Mouse (Mus musculus) retina, postnatal 7 days (tissue): ENCODE measurements around the gene Rabgap1l.

Experiments
- DNase-seq: peaks from one replicate; pipeline ENCODE4 v3.0.0-alpha.2; 2012; ENCODE audit warnings: low read depth, low spot score

Rabgap1l gene

DNA sequence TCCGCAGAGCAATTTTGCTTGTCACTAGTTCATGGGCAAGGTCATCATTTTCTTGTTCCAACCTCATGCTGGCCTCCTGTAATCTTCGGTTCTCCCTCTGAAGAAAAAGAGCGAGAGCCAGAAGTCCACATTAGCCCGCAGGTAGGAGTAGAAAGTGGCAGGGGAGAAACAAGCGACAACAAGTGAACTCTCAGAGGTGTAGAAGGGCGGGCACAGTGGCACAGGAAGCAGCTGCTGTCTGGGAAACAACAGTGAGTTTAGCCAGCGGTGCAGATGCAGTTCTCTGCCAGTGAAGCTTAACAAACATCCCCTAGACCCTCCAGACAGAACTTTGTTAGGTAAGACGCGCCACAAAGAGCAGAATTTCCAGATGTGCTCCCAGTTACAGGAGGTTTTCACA is 545.5 kb downstream of the Rabgap1l start:
- DNase-seq: no peak

- DNase-seq: no peak
Observed at GRCm38 (mm10) chr1:160246844-160247243, 546.2 kb downstream of the Rabgap1l start.

DNA sequence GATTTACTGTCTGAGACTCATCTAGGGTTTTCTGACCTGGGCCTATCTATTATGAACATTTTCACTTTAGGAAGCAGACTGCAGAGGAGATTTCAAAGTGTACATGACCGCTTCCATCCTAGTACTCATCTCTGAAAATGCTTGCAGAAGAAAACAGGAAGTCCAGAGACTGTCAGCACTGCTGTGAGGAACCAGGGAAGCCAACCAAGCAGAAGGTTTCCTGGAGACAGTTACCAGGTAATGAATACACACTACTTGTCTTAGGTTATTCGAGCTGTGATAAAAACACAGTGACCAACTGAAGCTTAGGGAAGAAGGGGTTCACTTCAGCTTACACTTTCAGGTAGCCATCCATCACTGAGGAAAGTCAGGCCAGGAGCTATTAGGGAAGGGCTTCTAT is 547.1 kb downstream of the Rabgap1l start:
- DNase-seq: no peak

GRCm38 (mm10) chr1:160244689-160245088 is 548.3 kb downstream of the Rabgap1l start:
- no peak for DNase-seq

- no peak for DNase-seq
Observed at GRCm38 (mm10) chr1:160240091-160240490, 552.9 kb downstream of the Rabgap1l start.

DNA sequence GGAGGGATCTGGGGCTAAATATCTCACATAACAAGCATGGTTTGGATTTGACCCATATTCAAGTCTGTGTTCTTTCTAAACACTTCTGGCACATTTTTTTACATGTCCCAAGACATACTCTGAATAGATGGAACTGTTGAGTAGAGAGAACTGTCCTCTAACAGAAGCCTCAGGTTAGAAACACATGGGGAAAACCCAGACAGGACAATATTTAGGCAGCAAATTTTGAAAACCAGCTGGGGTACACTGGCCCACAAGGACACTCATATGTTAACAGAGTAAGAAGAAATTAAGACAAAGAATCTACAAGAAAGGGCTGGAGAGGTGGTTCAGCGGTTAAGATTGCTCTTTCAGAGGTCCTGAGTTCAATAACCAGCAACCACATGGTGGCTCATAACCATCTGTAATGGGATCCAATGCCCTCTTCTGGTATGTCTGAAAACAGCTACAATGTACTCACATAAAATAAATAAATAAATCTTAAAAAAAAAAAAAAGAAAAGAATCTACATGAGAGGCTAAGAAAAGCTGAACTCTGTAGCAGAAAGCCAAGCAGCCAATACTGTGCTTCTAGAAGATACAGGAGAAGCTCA is 554.1 kb downstream of the Rabgap1l start:
- DNase-seq: no peak

- DNase-seq: no peak
Observed at GRCm38 (mm10) chr1:160237981-160238380, 555.0 kb downstream of the Rabgap1l start.

DNA sequence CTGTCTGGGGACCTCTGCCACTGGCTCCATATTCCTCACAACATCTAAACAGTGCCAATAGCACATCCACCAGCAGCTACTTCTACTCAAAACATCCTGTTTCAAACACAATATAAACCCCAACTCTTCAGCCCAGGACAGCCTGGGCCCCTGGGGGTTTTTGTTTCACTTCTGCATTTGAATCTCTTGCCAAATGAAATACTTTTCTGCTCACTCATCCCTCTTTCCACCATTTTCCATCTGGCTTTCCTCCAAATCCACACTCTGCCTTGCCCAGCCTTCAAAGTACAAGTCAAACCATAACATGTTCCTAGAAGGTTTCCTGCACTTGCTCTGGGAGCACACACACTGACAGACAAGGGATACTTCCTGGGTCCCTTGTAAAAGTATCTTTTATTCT is 559.1 kb downstream of the Rabgap1l start:
- DNase-seq: no peak

DNA sequence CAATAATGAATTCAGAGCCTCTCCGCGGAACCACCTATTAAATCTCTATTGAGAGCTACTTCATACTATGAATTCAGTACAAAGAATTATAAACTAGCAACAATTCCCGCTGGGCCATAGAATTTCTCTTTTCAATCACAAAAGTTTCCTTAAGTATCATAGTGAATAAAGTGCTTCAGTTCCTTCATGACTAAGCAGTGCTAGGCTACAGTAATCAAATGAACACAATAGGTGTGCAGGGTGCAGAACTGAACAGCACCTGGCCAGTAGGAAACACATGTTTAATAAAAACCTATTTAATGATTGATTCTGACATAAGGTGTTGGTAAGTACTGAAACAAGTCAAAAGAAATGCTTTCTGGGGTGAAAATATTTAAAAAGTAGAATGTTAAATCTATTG is 560.9 kb downstream of the Rabgap1l start:
- no peak for DNase-seq

DNA sequence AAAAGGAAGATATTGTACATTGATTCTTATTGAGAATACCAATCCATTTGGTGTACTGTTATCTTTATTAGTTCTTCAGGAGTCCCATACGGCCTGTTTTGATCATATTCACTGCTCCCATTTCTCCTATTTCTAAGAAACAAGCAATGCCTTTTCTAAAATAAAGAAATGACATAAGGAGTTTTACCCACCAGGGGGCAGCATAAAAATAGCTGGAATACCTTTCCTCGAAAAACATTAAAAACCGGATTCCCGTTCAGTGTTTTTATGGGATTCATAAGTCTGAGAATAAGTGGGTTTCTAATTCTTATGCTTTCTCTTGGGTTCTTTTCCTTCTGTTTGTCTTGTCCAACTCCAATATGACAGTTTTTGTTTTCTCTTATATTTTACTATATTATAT is 562.0 kb downstream of the Rabgap1l start:
- no peak for DNase-seq

DNA sequence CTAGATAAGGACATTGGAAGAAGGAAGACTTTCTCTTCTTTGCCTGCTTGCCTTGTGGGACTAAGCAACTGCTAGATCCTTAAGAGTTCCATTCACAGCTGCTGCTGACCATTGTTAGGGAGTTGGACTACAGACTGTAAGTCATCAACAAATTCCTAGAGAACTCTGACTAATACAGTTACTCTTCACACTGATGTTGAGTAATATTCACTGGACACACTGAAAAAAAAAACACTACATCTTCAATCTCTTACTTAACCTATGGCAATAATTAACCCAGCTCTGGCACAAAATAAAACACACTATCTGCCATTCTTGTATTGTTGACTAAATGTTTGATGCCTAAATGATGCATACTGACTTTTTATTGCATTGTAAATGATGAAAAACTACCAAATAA is 565.2 kb downstream of the Rabgap1l start:
- no peak for DNase-seq

DNA sequence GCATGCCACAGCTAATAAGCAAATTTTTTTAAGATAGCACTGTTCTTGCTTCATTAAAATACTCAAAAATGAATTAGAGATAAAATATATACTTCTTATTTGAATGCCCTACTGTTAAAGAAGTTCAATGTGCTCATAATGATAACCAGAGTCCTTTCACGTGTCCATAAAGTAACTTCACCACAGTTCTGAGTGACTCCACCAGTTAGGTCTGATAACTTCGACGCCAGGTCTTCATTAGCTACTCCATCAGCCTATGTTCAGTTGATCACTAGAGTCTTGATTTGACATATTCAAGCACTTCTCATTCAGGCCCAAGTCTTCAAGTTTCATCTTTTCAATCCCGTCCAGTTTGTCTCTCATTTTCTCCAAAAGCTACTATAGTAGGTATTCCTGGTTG is 565.8 kb downstream of the Rabgap1l start:
- DNase-seq: no peak

GRCm38 (mm10) chr1:160224093-160224492 is 568.9 kb downstream of the Rabgap1l start:
- DNase-seq: no peak

DNA sequence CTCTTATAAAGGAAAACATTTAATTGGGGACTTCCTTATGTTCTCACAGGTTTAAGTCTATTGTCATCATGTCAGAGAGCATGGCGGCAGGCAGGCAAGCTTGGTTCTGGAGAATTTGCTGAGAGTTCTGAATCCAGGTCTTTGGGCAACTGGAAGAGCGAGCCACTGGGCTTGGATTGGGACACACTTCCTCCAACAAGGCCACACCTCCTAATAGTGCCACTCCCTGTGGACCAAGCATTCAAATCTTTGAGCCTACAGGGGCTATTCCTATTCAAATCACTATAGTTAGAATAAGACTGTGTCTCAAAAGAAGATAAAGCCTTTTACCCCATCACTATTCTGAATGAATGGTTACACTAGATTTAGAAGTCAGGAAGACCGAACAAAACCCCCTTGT is 575.1 kb downstream of the Rabgap1l start:
- no peak for DNase-seq

DNA sequence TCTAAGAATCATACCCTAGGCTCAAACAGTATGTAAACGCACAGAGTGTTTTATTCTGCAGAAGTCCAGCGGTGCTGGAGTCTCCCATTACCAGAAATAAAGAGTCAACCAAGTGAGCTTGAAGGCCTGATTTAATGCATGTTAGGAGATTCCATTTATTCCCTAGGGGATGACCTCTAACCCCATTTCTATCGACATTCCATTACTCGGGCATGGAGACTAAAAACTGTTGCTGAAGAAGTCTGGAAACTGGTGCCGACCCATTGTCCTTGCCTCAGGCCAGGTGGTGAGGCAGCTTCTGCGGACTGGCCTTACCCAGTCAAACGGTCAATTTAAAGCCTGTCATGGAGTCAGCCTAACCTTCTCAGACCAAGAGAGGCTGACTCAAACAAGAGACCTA is 578.8 kb downstream of the Rabgap1l start:
- DNase-seq: no peak

DNA sequence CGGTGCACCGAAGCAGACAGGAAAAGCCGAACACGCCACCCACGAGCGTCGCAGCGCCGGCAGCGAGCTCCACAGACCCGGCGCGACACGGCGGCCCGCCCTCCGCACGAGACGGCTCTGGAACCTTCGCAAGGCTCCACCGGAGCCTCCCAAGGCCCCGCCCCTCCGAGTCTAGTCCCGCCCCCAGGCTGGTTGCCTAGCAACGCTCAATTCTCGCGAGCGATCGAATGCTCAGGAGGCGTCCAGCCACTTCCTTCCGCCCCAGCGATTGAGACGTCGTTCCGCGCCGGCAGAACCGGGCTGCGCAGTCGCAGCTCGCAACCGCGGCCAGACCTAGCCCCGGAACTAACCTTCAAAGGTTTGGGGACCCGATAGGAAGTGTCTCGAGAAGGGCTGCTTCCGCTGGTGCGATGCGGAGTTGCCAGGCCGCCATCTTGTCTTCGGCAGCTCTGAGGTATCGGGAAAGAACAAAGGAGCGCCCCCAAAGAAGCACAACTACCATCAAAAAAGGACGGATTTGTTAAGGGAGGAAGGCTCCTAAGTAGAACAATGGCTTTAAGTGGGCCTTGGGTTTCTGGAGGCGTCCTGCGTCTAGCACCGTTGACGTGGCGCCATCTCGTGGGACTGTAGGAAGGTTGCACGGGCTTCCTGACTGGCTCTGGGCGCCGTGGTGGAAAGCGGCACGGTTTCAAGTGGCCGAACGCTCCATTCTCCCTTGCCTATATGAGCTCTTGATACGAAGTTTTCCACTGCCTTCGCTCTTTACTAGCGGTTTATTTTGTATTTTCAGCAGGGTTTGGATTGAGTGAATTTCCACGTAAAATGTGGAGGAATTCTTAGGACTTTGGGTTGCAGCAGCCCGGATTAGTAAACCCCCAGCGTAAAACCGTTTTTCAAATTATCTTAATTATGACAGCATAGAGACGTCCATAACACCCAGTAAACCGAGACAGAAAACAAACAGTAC is 580.0 kb downstream of the Rabgap1l start, which contains the start of gene Cacybp:
Gene Cacybp, minus strand, starts transcription at position 173 of the 967 bp plus-strand sequence.
- DNase-seq: peak; percentile 100

DNA sequence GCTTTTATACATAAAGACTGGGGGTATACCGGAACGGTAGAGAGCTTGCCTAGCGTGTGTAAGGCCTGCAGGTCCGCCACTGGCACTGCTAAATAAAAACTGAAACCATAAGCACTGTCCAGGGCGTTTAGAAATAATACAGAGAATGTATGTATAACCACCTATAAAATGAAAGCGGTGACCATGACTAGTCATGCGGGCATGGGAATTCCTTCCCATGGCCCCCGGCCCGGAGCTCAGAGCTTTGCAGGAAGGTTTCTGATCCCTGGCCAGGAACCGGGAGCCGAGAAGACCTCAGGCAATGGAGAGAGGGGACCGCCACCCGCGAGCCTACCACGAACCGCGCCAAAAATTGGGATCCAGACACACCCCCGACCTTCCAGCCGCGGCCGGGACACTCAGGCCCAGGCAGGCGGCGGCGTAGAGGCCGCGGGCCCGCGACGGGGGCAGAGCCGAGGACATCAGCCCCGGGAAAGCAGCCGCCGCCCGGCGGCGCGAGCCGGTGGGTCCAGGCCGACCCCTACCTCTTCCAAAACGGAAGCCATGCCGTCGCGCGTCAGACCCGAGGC is 580.8 kb downstream of the Rabgap1l start:
- DNase-seq: no peak

DNA sequence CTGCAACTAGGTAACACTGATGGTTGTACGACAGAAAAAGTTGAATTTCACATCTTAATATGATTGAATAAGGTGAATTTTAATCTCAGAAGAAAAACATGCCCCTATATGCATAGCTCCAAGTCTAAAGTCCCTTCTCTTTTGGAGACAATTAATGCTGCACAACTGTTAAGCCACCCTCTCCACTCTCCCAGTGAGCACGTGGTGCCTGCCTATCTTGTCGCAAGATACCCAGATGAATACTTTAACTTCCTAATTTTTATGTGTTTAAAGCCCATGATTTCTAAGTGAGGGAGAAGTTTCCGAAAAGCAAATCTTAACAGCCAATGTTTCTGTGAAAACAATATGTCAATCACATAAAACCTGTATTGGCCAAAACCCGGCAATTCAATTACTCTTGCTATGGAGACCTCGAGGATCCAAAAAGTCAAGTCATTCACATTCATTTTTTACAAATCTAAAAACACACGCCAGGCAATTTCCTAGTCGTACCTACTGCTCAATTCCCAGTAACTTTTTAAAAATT is 581.4 kb downstream of the Rabgap1l start:
- DNase-seq: no peak

DNA sequence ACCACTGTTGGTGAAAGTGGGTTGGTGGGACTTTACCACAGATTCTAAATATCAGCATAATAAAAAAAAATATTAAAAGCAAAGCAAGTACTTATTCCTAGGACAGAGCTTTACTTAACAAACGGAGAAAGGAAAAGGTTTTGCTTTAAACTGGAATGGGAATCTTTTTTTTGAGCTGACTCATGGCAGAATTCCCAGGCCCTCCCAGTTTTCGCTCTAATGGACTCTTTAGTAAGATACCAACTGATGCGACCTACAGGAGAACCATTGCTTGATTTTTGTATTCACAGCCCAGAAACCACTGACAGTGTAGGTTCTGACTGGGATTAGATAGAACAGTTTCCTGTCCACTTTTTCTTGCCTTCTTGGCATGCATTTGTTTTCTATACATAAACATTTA is 582.4 kb downstream of the Rabgap1l start:
- no peak for DNase-seq

DNA sequence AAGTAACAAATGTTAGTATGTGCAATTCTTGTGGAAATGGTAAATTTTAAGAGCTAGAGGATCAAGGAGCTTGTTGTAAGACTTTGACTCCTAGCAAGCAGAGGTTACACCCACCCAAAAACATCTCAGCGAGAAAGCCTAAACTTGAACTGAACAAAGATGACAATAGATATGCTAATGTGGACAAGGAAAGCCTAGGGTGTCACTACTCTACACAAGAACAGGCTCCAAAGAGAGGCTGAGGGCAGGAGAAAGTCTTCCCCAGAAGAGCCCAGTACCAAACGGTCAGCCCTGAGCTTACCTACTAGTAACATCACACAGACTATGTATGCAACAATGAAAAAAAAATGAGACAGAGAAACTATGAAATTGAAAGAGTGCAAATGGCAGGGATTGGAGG is 583.2 kb downstream of the Rabgap1l start:
- no peak for DNase-seq

DNA sequence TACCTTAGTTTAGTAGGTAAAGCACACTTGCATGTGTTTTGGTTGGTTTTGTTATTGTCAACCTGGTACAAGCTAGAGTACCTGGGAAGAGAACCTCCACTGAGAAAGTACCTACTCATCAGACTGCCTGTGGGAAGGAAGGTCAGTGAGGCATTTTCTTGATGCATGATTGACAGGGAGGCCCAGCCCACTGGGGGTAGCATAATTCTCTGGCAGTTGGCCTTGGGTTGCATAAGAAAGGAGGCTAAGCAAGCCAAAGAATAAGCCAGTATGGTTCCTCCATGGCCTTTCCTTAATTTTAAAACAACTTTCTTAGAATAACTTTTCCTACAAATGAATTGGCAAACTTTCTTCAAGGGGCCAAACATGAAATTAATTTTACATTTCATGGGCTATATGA is 587.5 kb downstream of the Rabgap1l start:
- no peak for DNase-seq

DNA sequence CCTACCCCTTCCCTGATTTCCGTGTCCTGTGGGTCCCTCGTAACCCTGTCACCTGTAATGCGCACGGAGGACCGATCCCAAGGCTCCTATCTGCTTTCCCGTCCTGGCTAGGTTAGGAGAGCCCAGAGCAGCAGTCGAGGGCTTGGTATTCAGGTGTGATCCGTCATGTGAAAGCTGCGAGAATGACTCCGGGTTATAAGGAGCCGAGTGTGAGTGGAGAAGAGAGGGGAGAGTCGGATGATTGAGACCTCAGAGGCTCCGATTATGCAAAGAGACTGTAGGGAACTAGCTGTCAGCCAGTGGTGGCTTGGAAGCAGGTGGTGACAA is 597.7 kb downstream of the Rabgap1l start:
- no peak for DNase-seq
